Mouse (Mus musculus): ENCODE data around the gene Lbhd2. TPM values are rescaled to one million over a fixed set of nuclear protein-coding genes. Genes with fewer than 3 reads are reported as not detected.

Gene Lbhd2
- polyA plus RNA-seq, 1 experiment from 2014 or later = not detected

DNA sequence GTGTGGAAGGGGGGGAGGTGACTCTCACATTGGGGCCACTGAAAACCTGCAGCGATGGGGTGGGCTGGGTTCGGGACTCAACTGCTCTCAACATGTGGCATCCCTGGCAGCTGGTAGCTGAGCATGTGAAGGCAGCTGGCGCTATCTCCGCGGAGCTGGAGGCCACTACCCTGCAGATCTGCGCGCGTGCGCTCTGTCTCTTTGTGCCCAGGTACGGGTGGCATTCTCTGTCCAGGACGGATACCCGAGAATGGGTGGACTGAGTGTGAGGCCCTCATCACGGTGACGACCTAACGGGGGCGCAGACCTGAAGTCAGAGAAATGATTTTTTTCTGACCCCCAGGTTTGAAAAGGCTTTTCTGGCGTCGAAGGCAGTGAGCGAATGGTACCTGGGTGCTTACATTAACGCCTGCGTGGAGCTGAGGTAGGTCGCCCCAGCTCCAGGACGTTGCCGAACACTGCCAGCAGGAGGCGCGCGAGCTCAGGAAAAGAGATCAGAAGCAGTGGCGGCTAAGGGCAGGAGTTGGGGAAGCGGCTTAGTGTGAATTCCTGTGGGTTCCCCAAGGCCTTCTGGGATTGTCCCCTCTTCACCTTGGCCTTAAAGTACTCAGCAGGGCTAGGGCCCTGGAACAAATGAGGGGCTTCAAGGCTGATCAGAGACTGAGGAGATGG lies 19.3 kb downstream of the Lbhd2 start:
- Histone ChIP-seq H3K36me3 (ENCODE audit: control insufficient read depth, insufficient read depth, low read length) (no peaks in the 10 kb centered on the region), H3K27me3 (ENCODE audit: control insufficient read depth, insufficient read depth, low read length) (peaks cover 92% of the 10 kb centered on the region), H3K4me2 (ENCODE audit: low read depth) (no peak overlapping the region), H3K9me3 (ENCODE audit: control insufficient read depth, low read length) (no peaks in the 10 kb centered on the region), H3K4me1 (ENCODE audit: control insufficient read depth, insufficient read depth, low read length) (peaks cover 2% of the 10 kb centered on the region; the same call in 1 of the 2 replicates), H3K4me3 (ENCODE audit: low read depth, low read length) (no peak overlapping the region), H3K9ac (ENCODE audit: low read length) (no peak overlapping the region), H3K27ac (ENCODE audit: low read depth, low read length) (no peak overlapping the region)
- DNase-seq (ENCODE audit: low spot score) = peak; percentile 90
- 16% methylated on average over 29 of the region's 29 CpGs for WGBS
- ATAC-seq (ENCODE audit: insufficient read depth, low FRiP score, low TSS enrichment) = 0 out of 2 replicates have a peak, but pooled peaks have one; percentile 45

DNA sequence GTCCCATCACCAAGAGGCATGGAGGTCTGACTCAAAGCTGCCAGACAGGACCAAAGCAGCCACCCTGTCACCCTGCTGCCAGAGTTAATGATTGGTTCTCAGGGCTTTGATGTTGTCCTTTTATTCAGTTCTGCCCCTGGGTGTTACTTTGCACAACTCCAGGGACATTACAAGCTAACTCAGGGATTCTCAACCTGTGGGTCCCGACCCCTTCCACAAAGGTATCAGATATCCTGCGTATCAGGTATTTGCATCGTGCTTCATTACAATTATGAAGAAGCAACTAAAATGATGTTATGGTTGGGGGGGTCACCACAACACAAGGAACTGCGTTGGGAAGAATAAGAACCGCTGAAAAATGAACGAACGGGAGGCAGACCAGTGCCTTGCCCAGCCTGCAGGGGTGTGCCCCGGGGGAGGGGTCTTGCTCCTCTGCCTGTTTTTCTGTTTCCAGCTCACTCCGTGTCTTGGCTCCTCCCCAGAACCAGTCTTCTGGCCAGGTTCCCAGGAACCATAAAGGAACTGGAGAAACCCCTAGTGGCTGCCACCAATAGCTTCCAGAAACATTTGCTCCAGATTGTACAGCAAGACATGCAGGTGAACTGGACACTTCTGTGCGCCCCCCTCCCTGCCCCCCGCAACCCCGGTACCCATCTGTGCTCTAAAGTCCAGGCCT lies 21.0 kb downstream of the Lbhd2 start:
- 45% methylated on average over 12 of the region's 12 CpGs for WGBS
- Histone ChIP-seq H3K9ac (ENCODE audit: low read length) (no peak overlapping the region), H3K36me3 (ENCODE audit: control insufficient read depth, insufficient read depth, low read length) (no peaks in the 10 kb centered on the region), H3K27ac (ENCODE audit: low read depth, low read length) (no peak overlapping the region), H3K4me3 (ENCODE audit: low read depth, low read length) (no peak overlapping the region), H3K9me3 (ENCODE audit: control insufficient read depth, low read length) (no peaks in the 10 kb centered on the region), H3K4me1 (ENCODE audit: control insufficient read depth, insufficient read depth, low read length) (peaks cover 2% of the 10 kb centered on the region; the same call in 1 of the 2 replicates), H3K4me2 (ENCODE audit: low read depth) (no peak overlapping the region), H3K27me3 (ENCODE audit: control insufficient read depth, insufficient read depth, low read length) (peaks cover 93% of the 10 kb centered on the region)
- ATAC-seq (ENCODE audit: insufficient read depth, low FRiP score, low TSS enrichment) = no peak
- DNase-seq (ENCODE audit: low spot score) = no peak

DNA sequence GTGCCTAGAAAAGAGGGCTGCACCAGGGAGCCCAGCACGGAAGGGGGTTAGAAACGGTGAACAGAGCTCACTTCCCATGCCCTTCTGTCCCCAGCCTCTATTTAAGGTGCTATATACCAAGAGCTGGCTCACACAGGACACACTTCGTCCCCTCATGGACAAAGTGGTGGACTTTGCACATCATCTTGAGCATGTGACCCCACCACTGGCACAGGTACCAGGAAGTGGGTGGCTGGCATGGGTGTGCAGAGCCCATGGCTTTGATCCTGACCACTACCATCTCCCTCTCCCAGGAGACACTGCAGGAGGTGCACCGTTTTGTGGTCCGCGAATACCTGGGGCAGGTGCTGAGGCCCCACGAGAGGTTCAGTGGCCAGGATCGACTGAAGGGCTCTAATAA lies 21.8 kb downstream of the Lbhd2 start:
- DNase-seq (ENCODE audit: low spot score) = no peak
- Histone ChIP-seq H3K27me3 (ENCODE audit: control insufficient read depth, insufficient read depth, low read length) (peaks cover 88% of the 10 kb centered on the region), H3K4me3 (ENCODE audit: low read depth, low read length) (no peak overlapping the region), H3K9me3 (ENCODE audit: control insufficient read depth, low read length) (no peaks in the 10 kb centered on the region), H3K27ac (ENCODE audit: low read depth, low read length) (no peak overlapping the region), H3K4me1 (ENCODE audit: control insufficient read depth, insufficient read depth, low read length) (peaks cover 2% of the 10 kb centered on the region; the same call in 1 of the 2 replicates), H3K36me3 (ENCODE audit: control insufficient read depth, insufficient read depth, low read length) (no peaks in the 10 kb centered on the region), H3K9ac (ENCODE audit: low read length) (no peak overlapping the region; the same call in 1 of the 2 replicates), H3K4me2 (ENCODE audit: low read depth) (no peak overlapping the region)
- ATAC-seq (ENCODE audit: insufficient read depth, low FRiP score, low TSS enrichment) = no peak
- 13% methylated on average over 8 of the region's 8 CpGs for WGBS

DNA sequence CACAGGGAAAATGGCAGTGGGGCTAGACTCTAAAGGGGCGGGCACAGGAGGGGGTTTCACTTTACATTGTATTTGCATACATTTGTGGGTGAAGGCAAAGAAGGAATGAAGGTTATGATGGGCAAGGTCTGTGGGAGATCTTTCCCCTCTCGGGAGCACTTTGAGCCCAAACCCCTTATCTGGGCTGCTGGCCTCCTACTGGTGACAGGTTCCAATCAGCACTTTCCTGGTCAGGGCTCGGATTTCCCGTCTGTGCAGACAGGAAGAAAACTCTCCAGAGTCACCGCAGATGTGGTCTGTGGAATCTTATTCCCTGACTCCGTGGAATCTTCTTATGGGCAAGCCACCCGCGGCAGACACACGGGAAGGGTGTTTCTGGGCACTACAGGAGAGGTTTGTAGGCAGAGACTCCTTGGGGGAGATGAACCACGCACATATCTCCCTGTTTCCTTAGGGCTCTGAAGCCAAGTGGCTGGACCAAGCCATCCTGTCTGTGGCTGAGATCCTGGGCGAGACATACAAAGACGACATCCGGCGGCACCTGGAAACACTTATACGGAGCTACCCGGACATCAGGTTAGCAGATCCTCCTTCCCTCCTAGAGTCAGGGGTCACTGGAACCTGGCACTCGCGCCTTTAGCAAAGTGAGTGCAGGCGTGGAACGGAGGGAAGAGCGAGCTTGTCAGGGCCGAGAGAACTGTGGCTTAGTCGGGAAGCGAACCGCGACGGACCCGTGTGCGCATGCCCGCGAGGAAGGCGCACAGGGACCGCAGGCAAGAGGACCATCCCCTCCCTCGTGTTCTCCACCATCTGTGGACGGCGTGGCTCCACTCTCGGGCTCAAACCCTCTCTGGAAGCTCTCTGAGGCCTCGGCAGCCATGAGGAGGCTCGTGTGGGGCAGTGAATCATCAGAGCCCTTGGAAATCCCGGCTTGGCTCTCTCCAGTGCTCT lies 22.6 kb downstream of the Lbhd2 start:
- peak overlapping the region; percentile 60 for H3K4me2 ChIP-seq (ENCODE audit: low read depth)
- H3K36me3 ChIP-seq (ENCODE audit: control insufficient read depth, insufficient read depth, low read length) = no peaks in the 10 kb centered on the region
- no peaks in the 10 kb centered on the region for H3K9me3 ChIP-seq (ENCODE audit: control insufficient read depth, low read length)
- no peak overlapping the region for H3K27ac ChIP-seq (ENCODE audit: low read depth, low read length)
- DNase-seq (ENCODE audit: low spot score) (peak; percentile 77), ATAC-seq (ENCODE audit: insufficient read depth, low FRiP score, low TSS enrichment) (no peak)
- WGBS = under 1% methylated on average over 40 of the region's 40 CpGs
- peaks cover 79% of the 10 kb centered on the region for H3K27me3 ChIP-seq (ENCODE audit: control insufficient read depth, insufficient read depth, low read length)
- H3K9ac ChIP-seq (ENCODE audit: low read length) = peak overlapping the region; percentile 56
- peak overlapping the region; percentile 25 for H3K4me3 ChIP-seq (ENCODE audit: low read depth, low read length)
- H3K4me1 ChIP-seq (ENCODE audit: control insufficient read depth, insufficient read depth, low read length) = peaks cover 2% of the 10 kb centered on the region; the same call in 1 of the 2 replicates

DNA sequence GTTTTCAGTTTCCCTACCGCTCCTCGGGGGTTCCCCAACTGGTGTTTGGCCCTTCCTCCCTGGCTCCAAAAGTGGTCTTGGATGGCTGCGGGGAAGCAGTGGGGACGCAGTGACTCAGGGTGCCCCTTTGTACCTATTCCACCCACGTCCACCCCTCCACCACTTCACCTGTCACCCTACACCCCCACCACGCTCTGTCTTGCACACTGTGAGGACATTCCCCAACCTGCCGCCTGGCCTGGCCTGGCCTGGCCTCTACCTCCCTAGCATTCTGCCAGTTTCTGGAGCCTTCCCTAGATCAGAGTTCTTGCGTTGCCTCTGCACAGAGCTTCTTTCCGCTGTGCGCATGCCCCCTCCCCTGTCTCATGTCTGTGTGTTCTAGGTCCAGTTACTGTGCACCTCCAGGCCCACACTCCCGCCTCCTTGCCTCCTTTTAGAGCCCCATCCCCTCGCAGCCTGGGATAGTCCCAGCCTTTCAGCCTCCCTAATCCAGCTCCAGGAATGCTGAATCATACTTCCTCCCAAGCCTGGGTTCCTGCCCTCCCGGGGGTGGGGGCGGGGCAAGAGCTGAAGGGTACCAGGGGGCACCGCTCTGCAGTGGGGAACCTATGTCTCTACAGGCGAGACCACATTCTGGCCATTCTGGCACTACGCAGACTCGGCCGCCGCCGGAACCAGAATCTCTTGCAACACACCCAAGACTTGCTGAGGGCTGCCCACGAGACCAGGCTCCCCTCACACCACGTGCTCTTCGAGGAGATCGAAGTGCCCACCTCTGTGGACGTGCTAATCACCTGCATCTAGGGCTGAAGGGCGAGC lies 23.6 kb downstream of the Lbhd2 start:
- Histone ChIP-seq H3K27ac (ENCODE audit: low read depth, low read length) (no peak overlapping the region), H3K4me2 (ENCODE audit: low read depth) (peak overlapping the region; percentile 60), H3K27me3 (ENCODE audit: control insufficient read depth, insufficient read depth, low read length) (peaks cover 69% of the 10 kb centered on the region), H3K4me3 (ENCODE audit: low read depth, low read length) (peak overlapping the region; percentile 25), H3K9ac (ENCODE audit: low read length) (no peak overlapping the region), H3K4me1 (ENCODE audit: control insufficient read depth, insufficient read depth, low read length) (peaks cover 2% of the 10 kb centered on the region; the same call in 1 of the 2 replicates), H3K36me3 (ENCODE audit: control insufficient read depth, insufficient read depth, low read length) (no peaks in the 10 kb centered on the region), H3K9me3 (ENCODE audit: control insufficient read depth, low read length) (no peaks in the 10 kb centered on the region)
- ATAC-seq (ENCODE audit: insufficient read depth, low FRiP score, low TSS enrichment) (no peak), DNase-seq (ENCODE audit: low spot score) (no peak)
- 7% methylated on average over 27 of the region's 27 CpGs for WGBS

DNA sequence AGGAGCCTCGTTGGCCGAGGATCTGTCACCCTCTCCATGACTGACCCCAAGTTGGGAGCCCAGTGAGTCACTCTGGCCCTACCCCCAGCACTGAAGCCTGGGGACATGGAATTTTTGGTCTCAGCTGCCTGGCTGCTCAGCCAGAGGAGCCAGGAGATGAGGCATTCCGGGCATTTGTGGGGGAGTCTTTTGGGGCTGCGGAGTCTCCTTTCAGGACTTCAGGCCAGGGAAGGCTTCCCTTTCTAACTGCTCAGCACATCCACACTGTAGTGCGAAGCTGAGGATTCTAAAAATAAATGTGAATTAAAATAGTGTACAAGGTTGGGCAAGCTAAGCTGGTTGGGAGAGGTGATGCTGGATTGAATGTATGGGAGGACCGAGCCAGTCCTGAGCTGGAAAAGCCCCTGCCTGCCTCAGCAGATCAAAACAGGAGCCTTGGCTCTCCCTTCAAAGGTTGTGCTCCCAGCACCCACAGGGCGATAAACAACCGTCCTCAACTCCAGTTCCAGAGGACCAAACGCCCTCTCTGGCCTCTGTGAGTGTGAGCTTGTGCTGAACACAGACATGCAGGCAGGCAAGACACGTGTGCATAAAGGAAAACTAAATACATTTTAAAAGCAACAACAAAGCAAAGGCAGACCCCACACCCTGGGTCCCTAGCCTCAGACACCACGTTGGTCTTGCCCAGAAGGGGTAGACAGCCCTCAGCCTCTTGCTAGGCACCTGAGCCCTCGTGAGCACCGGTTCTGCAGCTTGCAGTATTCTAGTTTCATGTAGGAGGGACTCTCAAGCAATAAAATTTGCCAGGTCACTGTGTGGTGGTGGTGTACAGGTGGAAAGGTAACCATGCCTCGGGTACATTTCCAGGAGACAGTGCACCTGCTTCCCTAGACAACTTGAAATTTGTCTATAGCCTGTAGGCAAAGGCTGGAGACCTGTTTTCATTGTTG lies 24.5 kb downstream of the Lbhd2 start:
- peaks cover 2% of the 10 kb centered on the region; the same call in 1 of the 2 replicates for H3K4me1 ChIP-seq (ENCODE audit: control insufficient read depth, insufficient read depth, low read length)
- H3K27ac ChIP-seq (ENCODE audit: low read depth, low read length) = no peak overlapping the region
- ATAC-seq (ENCODE audit: insufficient read depth, low FRiP score, low TSS enrichment) = no peak
- H3K9me3 ChIP-seq (ENCODE audit: control insufficient read depth, low read length) = no peaks in the 10 kb centered on the region
- 26% methylated on average over 14 of the region's 14 CpGs for WGBS
- no peak overlapping the region for H3K4me3 ChIP-seq (ENCODE audit: low read depth, low read length)
- peaks cover 64% of the 10 kb centered on the region for H3K27me3 ChIP-seq (ENCODE audit: control insufficient read depth, insufficient read depth, low read length)
- H3K4me2 ChIP-seq (ENCODE audit: low read depth) = no peak overlapping the region
- no peak overlapping the region for H3K9ac ChIP-seq (ENCODE audit: low read length)
- H3K36me3 ChIP-seq (ENCODE audit: control insufficient read depth, insufficient read depth, low read length) = no peaks in the 10 kb centered on the region
- no peak for DNase-seq (ENCODE audit: low spot score)

DNA sequence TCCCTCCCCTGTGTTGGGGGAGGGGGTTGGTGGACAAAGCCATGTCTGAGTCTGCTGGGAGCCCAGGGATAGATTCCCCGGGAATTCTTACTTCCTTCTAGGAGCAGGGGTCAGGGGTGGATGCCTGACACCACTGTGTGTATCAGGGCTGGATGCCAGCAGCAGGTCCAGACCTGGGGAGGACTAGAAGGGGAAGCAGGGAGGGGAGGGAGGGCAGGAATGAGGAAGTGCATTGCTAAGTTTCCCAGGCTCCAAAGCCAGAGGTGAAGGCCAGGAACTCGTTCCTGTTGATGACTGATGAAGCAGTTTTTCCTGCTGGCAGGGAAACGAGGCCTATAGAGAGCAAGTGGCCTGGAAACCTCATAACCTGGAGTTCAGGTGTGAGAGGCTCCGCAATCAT lies 25.5 kb downstream of the Lbhd2 start:
- no peaks in the 10 kb centered on the region for H3K9me3 ChIP-seq (ENCODE audit: control insufficient read depth, low read length)
- no peak overlapping the region for H3K4me2 ChIP-seq (ENCODE audit: low read depth)
- H3K27me3 ChIP-seq (ENCODE audit: control insufficient read depth, insufficient read depth, low read length) = peaks cover 59% of the 10 kb centered on the region
- no peak overlapping the region for H3K9ac ChIP-seq (ENCODE audit: low read length)
- no peak for ATAC-seq (ENCODE audit: insufficient read depth, low FRiP score, low TSS enrichment)
- no peak for DNase-seq (ENCODE audit: low spot score)
- no peak overlapping the region for H3K4me3 ChIP-seq (ENCODE audit: low read depth, low read length)
- WGBS = 32% methylated on average over 4 of the region's 4 CpGs
- no peaks in the 10 kb centered on the region for H3K36me3 ChIP-seq (ENCODE audit: control insufficient read depth, insufficient read depth, low read length)
- no peak overlapping the region for H3K27ac ChIP-seq (ENCODE audit: low read depth, low read length)
- peaks cover 2% of the 10 kb centered on the region; the same call in 1 of the 2 replicates for H3K4me1 ChIP-seq (ENCODE audit: control insufficient read depth, insufficient read depth, low read length)

Data from neural tube, embryonic 11.5 days (tissue).